Mouse (Mus musculus): ENCODE results near the gene Tarbp2. TPM values are rescaled to one million over a fixed set of nuclear protein-coding genes. Genes with fewer than 3 reads are reported as not detected.

Gene Tarbp2
- total RNA-seq (2023) = 55.4 TPM

DNA sequence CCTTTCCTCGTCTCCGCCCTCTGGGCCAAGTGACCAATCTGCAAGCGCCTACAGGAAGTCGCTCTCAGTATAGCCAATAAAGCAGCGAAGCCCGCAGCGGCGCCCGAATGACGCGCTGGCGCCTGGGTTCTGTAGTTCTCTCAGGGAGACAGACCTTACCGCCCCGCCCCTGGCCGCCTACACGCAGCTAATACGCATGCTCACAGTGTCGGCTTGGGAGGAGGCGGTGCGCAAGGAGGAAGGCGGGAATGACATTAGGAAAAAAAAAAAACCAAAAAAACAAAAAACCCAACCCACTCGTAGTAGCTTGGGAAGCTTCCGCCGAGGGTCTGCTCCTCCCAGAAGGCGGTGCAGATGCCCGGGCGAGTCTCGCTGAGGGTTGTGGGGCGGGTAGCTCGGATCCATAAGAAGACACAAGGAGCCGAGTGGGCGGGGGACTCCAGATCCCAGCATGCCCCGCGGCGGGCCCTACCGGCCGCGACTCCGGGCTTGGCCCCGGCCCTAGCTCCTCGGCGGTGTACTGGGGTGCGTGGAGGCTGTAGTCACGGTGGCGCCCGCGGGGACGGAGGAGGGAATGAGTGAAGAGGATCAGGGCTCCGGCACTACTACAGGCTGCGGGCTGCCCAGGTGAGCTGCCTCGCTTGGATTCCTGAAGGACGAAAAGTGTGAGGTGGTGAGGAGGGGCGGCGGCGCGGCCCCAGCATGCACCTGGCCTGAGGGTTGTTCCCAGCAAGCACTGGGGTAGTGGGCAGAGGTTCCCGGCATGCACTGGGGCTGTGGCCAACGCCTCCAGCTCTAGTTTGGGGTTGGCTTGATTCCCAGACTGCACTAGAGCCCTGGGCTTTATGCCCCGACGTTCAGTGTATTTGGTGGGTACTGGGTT lies at the start of gene Tarbp2:
Tarbp2 (plus strand) TSS at position 217 of the 883 bp plus-strand sequence.

DNA sequence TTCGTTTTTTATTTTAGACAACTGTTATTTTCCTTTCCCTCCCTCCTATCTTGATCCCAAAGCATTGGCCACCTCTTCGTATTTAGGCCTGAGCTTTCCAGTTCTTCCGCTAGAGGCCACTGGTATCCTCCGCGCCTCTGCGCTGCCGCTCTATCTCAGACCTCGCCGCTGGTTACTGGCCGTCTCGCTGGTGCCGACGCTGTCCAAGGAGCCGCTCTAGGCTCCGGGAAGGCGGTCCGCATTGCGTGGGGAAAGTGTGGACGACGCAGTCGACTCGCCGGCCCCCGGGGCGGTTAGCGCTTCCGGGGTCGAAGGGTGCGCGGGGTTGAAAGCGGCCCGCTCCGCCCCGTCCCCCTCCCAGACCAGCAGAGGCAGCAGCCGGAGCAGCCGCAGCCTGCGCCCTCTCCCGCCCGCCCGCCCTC lies 47.8 kb upstream of the Tarbp2 start, which contains the start of gene Pcbp2:
Pcbp2 (plus strand) TSS at position 357 of the 422 bp plus-strand sequence.

DNA sequence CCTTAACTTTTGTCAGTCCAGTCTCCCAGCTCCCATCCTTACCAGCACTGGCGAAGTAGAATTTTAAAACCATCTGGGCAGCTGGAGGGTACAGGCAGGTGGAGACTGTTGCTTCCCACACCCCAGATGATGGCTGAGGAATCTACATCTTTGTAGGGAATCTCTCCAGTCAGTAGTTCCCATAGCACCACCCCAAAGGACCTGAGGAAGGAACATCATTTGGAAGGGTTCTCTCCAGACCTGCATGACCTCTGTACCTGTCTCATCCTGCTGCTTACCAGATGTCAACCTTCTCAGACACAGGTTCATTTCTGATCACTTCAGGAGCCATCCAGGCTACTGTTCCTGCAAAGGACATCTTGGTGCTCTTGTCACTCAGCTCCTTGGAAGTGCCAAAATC lies 14.5 kb upstream of the Tarbp2 start, which contains the start of gene Gm10337:
Gm10337 (plus strand) TSS at position 276 of the 400 bp plus-strand sequence.

DNA sequence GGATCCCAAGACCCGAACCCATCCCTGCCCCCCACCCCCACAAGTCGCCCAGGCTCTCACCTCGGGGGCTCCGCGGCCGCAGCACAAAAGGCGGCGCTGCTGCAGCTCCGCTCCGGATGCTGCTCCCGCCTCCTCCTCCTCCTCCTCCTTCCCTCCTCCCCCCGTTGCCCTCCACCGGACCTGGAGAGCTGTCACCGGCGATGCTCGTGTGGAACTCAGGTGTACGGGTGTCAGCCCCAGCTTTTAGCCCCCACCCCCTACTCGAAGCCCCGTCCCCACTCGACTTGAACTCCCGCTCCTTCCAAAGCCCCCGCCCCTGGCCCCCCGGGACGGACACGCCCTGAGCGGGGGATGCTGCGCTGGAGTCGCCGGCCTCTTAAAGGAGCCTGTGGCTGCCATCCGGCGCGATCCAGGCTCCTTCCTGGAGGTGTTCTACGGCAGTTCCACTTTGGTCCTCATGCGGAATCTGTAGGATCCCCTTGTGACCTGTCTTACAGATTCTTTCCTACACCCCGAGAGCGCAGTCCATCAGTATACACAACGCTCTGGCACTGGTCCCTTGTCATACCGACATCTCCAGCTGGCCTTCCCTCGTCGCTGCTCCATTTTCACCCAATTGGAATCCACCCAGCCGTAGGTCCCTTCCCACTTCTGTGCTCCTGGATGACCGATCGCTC lies 1.1 kb upstream of the Tarbp2 start, which contains the start of gene Map3k12:
Map3k12 (minus strand) TSS at position 337 of the 677 bp plus-strand sequence.

DNA sequence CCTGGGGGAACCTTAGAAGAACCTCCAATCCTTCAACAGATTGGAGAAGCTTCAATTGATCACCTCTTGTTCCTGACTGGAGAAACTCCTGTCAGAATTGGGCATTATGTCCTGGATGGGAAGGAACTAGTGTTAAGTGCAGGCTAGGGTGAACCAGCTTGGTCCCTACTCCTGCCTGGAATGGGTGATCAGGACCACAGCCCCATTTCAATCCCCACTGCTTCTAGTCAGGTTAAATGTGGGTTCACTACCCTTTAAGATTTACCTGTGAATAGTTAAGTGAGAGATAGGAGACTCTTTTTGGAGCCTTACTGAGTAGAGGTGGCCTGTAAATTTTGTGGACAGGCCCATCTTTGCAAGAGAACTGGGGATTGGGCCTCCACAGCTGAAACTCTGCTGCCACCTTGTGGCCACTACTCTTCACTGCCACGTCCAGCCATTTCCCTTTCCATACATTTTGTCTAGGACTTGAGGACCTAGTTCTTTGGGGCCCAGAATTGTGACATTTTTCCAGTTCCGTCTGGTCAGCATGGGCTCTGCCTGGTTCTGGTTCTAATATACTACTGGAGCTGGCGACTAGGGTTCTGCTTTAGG lies 7.0 kb downstream of the Tarbp2 start, which contains the start of gene Npff:
Npff (minus strand) TSS at position 51 of the 594 bp plus-strand sequence.

Other genes with a start within 250 kb of the Tarbp2 start
- not detected for gene Gm9918, start 247.6 kb upstream of the Tarbp2 start, total RNA-seq (2023)
- 28.3 TPM for gene Mfsd5, start 238.7 kb upstream of the Tarbp2 start, total RNA-seq (2023)
- 3.8 TPM for gene Espl1, start 221.9 kb upstream of the Tarbp2 start, total RNA-seq (2023)
- gene Pfdn5, start 192.1 kb upstream of the Tarbp2 start, total RNA-seq (2023) = 483 TPM
- 52.7 TPM for gene Myg1, start 186.5 kb upstream of the Tarbp2 start, total RNA-seq (2023)
- 43.6 TPM for gene Aaas, start 167.4 kb upstream of the Tarbp2 start, total RNA-seq (2023)
- gene Sp7, start 151.0 kb upstream of the Tarbp2 start, total RNA-seq (2023) = not detected
- 134 TPM for gene Sp1, start 112.0 kb upstream of the Tarbp2 start, total RNA-seq (2023)
- 0.70 TPM for gene Amhr2, start 72.8 kb upstream of the Tarbp2 start, total RNA-seq (2023)
- gene Prr13, start 59.2 kb upstream of the Tarbp2 start, total RNA-seq (2023) = 54.2 TPM
- gene Pcbp2, start 47.7 kb upstream of the Tarbp2 start, total RNA-seq (2023) = 785 TPM
- gene Gm10337, start 14.5 kb upstream of the Tarbp2 start, total RNA-seq (2023) = 43.5 TPM
- 3.7 TPM for gene Map3k12, start 1.1 kb upstream of the Tarbp2 start, total RNA-seq (2023)
- 24.7 TPM for gene Npff, start 6.8 kb downstream of the Tarbp2 start, total RNA-seq (2023)
- not detected for gene Gm28047, start 106.9 kb downstream of the Tarbp2 start, total RNA-seq (2023)
- 106 TPM for gene Atf7, start 107.3 kb downstream of the Tarbp2 start, total RNA-seq (2023)
- gene Atp5g2, start 154.2 kb downstream of the Tarbp2 start, total RNA-seq (2023) = 6.5 TPM
- 41.9 TPM for gene Calcoco1, start 204.0 kb downstream of the Tarbp2 start, total RNA-seq (2023)